Mouse (Mus musculus): Measurements from ENCODE around the gene Wdr20. TPM values are rescaled to one million over a fixed set of nuclear protein-coding genes. Genes with fewer than 3 reads are reported as not detected.

The Wdr20 gene
- total and polyA plus RNA-seq, 2 experiments from 2014 or later, result 12.1 to 36.9 TPM

- ATAC-seq (ENCODE audit: insufficient read depth, low read depth) (peak; percentile 24; the same call in 1 of the 2 replicates), DNase-seq (ENCODE audit: low spot score) (no peak)
- Histone ChIP-seq H3K36me3 (replicated peaks; ENCODE audit: control insufficient read depth, insufficient read depth, low read length) (no peaks in the 10 kb centered on the region), H3K4me3 (ENCODE audit: low read depth, low read length) (no peak overlapping the region), H3K27ac (ENCODE audit: low read depth) (no peak overlapping the region), H3K9ac (replicated peaks; ENCODE audit: low read depth, low read length) (no peak overlapping the region), H3K4me2 (ENCODE audit: low read depth, low read length) (no peak overlapping the region), H3K27me3 (ENCODE audit: control insufficient read depth, insufficient read depth, low read length) (no peaks in the 10 kb centered on the region), H3K9me3 (replicated peaks; ENCODE audit: control insufficient read depth, low read length) (no peaks in the 10 kb centered on the region), H3K4me1 (ENCODE audit: control insufficient read depth, insufficient read depth) (peaks cover 17% of the 10 kb centered on the region; the same call in 1 of the 2 replicates)
- 69% methylated on average over 10 of the region's 10 CpGs for WGBS
- TF ChIP-seq EP300 (IDR thresholded peaks at IDR 0.05; ENCODE audit: low read depth) (no peak), CTCF (IDR thresholded peaks at IDR 0.05; ENCODE audit: low read depth) (no peak)
Measured at GRCm38 (mm10) chr12:110801876-110802464, 64.2 kb downstream of the Wdr20 start.

- Histone ChIP-seq H3K36me3 (replicated peaks; ENCODE audit: control insufficient read depth, insufficient read depth, low read length) (no peaks in the 10 kb centered on the region), H3K4me3 (ENCODE audit: low read depth, low read length) (no peak overlapping the region), H3K4me1 (ENCODE audit: control insufficient read depth, insufficient read depth) (peaks cover 13% of the 10 kb centered on the region; the same call in 1 of the 2 replicates), H3K27ac (ENCODE audit: low read depth) (no peak overlapping the region), H3K4me2 (ENCODE audit: low read depth, low read length) (no peak overlapping the region), H3K9me3 (replicated peaks; ENCODE audit: control insufficient read depth, low read length) (no peaks in the 10 kb centered on the region), H3K9ac (replicated peaks; ENCODE audit: low read depth, low read length) (no peak overlapping the region), H3K27me3 (ENCODE audit: control insufficient read depth, insufficient read depth, low read length) (no peaks in the 10 kb centered on the region)
- 74% methylated on average over 5 of the region's 5 CpGs for WGBS
- DNase-seq (ENCODE audit: low spot score) (no peak), ATAC-seq (ENCODE audit: insufficient read depth, low read depth) (no peak)
- TF ChIP-seq CTCF (IDR thresholded peaks at IDR 0.05; ENCODE audit: low read depth), result no peak
- TF ChIP-seq EP300 (IDR thresholded peaks at IDR 0.05; ENCODE audit: low read depth), result no peak
Measured at GRCm38 (mm10) chr12:110802674-110803297, 65.0 kb downstream of the Wdr20 start.

- WGBS, result 27% methylated on average over 10 of the region's 10 CpGs
- no peaks in the 10 kb centered on the region for H3K9me3 ChIP-seq (replicated peaks; ENCODE audit: control insufficient read depth, low read length)
- no peak overlapping the region for H3K4me3 ChIP-seq (ENCODE audit: low read depth, low read length)
- H3K36me3 ChIP-seq (replicated peaks; ENCODE audit: control insufficient read depth, insufficient read depth, low read length), result no peaks in the 10 kb centered on the region
- peaks cover 4% of the 10 kb centered on the region; the same call in 1 of the 2 replicates for H3K4me1 ChIP-seq (ENCODE audit: control insufficient read depth, insufficient read depth)
- H3K4me2 ChIP-seq (ENCODE audit: low read depth, low read length), result peak overlapping the region; percentile 8; the same call in 1 of the 2 replicates
- 0 out of 2 replicates have a peak, but pooled peaks have one; percentile 14 for TF ChIP-seq EP300 (IDR thresholded peaks at IDR 0.05; ENCODE audit: low read depth)
- TF ChIP-seq CTCF (IDR thresholded peaks at IDR 0.05; ENCODE audit: low read depth), result peak; percentile 28
- no peak overlapping the region for H3K9ac ChIP-seq (replicated peaks; ENCODE audit: low read depth, low read length)
- DNase-seq (ENCODE audit: low spot score) (peak; percentile 77), ATAC-seq (ENCODE audit: insufficient read depth, low read depth) (peak; percentile 86)
- no peak overlapping the region for H3K27ac ChIP-seq (ENCODE audit: low read depth)
- H3K27me3 ChIP-seq (ENCODE audit: control insufficient read depth, insufficient read depth, low read length), result no peaks in the 10 kb centered on the region
Measured at GRCm38 (mm10) chr12:110804261-110804660, 66.5 kb downstream of the Wdr20 start.

GRCm38 (mm10) chr12:110806301-110806970 is 68.7 kb downstream of the Wdr20 start:
- Histone ChIP-seq H3K27me3 (ENCODE audit: control insufficient read depth, insufficient read depth, low read length) (no peaks in the 10 kb centered on the region), H3K36me3 (replicated peaks; ENCODE audit: control insufficient read depth, insufficient read depth, low read length) (no peaks in the 10 kb centered on the region), H3K9me3 (replicated peaks; ENCODE audit: control insufficient read depth, low read length) (no peaks in the 10 kb centered on the region), H3K4me1 (ENCODE audit: control insufficient read depth, insufficient read depth) (no peaks in the 10 kb centered on the region), H3K27ac (ENCODE audit: low read depth) (no peak overlapping the region), H3K9ac (replicated peaks; ENCODE audit: low read depth, low read length) (no peak overlapping the region), H3K4me3 (ENCODE audit: low read depth, low read length) (no peak overlapping the region), H3K4me2 (ENCODE audit: low read depth, low read length) (no peak overlapping the region)
- no peak for DNase-seq (ENCODE audit: low spot score)
- peak; percentile 42 for TF ChIP-seq CTCF (IDR thresholded peaks at IDR 0.05; ENCODE audit: low read depth)
- no peak for TF ChIP-seq EP300 (IDR thresholded peaks at IDR 0.05; ENCODE audit: low read depth)
- 79% methylated on average over 3 of the region's 3 CpGs for WGBS
- no peak for ATAC-seq (ENCODE audit: insufficient read depth, low read depth)

GRCm38 (mm10) chr12:110808430-110808829 is 70.7 kb downstream of the Wdr20 start:
- DNase-seq (ENCODE audit: low spot score), result no peak
- no peak overlapping the region for H3K27ac ChIP-seq (ENCODE audit: low read depth)
- WGBS, result 84% methylated on average over 10 of the region's 10 CpGs

More at GRCm38 (mm10) chr12:110808430-110808829, 70.7 kb downstream of the Wdr20 start:
- no peak for ATAC-seq (ENCODE audit: insufficient read depth, low read depth)
- H3K27me3 ChIP-seq (ENCODE audit: control insufficient read depth, insufficient read depth, low read length), result no peaks in the 10 kb centered on the region
- no peak overlapping the region for H3K9ac ChIP-seq (replicated peaks; ENCODE audit: low read depth, low read length)
- H3K36me3 ChIP-seq (replicated peaks; ENCODE audit: control insufficient read depth, insufficient read depth, low read length), result no peaks in the 10 kb centered on the region
- no peaks in the 10 kb centered on the region for H3K9me3 ChIP-seq (replicated peaks; ENCODE audit: control insufficient read depth, low read length)
- H3K4me2 ChIP-seq (ENCODE audit: low read depth, low read length), result no peak overlapping the region
- no peak overlapping the region for H3K4me3 ChIP-seq (ENCODE audit: low read depth, low read length)
- H3K4me1 ChIP-seq (ENCODE audit: control insufficient read depth, insufficient read depth), result no peaks in the 10 kb centered on the region
- no peak for TF ChIP-seq CTCF (IDR thresholded peaks at IDR 0.05; ENCODE audit: low read depth)
- no peak for TF ChIP-seq EP300 (IDR thresholded peaks at IDR 0.05; ENCODE audit: low read depth)

Data from heart, postnatal 0 days (tissue).